Mouse (Mus musculus): ENCODE measurements at regions not wholly inside any gene's neighbourhood (a gene's known extent, or its start where the extent isn't known, plus 50 kb on each side); places are given as distances from the start of the nearest gene placed in this dataset.

DNA sequence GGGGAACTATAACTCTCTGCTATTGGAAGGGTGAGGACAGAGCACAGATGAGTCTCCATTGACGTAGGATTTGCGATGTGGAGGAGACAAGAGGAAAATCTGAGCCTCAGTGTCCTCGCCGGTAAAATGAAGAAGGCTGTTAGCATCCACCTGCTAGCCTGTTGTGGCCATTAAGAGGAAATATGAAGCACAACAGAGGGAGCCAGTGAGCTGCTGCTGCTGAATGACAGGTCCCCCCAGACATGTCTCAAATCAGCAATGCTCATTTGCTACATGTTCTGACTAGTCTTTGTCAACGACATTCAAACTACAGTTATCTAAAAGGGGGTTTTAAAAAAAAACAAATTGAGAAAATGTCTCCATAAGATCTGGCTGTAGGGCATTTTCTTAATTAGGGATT is 164.6 kb upstream of the Prok2 start:
- ATAC-seq, result no peak

DNA sequence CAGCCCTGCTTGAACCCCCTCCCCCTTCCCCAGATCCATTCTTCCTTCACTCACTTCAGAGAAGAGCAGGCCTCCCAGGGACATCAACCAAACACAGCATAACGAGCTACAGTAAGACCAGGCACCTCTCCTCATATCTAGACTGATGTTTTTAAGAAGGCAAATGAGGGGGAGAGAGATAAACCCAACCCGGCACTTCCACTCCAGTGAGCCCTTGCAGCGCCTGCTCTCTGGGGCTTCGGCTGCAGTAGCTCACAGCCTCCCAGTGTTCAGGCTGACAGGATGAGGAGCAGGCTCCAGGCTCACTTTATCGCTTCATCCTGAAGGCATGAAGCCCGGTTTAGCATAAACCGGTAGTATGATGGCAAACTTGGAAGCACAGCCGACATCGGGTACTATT is 162.9 kb upstream of the Prok2 start:
- no peak for ATAC-seq

DNA sequence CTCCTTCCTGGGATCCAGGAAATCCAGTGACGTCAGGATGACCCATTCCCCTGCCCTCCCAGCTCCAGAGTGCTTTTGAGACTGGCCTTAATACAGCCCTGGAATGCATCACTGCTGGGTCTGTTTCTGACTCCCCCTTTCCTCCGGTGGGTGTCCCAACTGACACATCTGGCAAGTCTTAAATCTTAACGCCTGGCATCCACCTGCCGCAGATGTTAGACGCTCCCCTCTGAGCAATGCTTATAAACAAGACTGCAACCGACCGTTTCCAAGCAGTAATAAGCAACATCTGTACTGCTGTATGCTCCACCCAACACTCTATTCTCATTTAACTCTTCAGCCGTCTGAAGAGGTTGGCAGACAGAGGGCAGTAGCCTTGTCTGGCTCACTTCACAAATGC is 161.7 kb upstream of the Prok2 start:
- no peak for ATAC-seq

DNA sequence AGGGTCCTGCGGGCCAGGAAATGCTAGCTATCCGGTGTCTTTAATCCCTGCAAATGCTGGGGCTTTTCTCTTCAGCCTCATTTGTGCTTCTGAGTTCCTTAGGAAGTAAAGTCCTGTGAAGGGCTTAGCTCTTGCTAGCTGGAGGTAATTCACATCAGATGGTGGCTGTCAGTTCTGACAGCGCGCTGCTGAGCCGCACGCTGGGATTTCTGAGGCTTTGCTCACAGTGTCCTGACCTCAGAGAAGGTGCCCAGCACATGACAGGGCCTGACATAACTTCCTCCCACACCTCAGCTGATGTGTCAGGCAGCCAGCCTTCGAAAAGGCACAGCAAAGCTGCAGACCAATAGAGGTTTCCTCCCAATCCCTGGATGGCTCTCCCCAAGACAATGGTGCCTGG is 158.6 kb upstream of the Prok2 start:
- no peak for ATAC-seq

DNA sequence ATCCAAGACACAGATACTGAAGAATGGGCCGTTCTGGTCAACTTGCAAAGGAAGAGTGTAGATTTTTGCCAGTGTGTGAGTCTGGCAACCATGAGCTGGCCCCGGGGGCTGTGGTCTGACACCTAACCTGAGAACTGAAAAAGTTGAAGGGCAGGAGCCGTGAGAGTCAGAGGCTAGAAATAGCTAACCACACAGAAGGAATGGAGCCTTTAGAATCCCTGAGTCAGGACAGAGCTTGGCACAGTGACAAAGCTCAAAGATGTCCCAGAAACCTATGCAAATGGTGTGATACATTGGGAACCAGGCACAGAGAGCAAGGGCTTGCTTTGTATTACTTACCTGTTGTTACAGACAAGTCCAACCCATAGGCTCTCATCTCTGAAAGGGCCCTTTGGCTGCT is 157.9 kb upstream of the Prok2 start:
- no peak for ATAC-seq

DNA sequence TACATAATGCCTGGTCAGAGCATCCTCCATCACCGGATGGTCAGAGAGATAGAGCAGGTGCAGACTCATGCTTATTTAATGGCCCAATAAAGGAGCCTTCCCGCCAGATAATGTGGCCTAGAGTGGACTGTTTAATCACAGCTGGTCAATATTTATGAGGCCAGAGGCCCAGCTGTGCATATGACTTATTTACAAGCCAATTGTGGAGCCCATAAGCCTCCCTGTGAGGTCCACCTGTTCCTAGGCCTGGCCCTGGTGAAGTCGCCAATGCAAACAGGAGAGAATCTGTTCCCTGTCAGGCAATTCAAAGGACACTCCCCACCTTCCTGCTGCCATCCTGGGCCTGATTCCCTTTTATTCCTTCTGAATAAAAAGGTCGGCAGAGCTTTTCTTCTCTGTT is 155.4 kb upstream of the Prok2 start:
- ATAC-seq, result no peak

DNA sequence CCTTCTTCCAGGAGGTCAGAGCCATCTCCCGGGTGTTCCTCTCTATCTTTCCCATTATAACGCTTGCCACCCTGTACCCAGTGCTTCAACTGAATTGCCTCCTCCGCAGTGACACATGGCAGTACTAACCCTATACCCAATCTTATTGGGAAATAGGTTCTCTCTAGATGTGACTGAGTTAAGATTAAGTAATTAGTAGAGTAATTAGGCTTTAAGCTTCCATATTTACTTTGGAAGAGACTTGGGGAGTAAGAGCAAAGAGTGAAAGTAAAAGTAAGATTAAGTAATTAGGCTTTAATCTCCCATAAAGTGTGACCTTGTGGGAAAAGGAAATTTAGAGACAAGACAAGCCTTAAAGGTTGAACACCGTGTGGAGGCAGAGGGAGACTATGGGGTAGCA is 148.7 kb upstream of the Prok2 start:
- ATAC-seq, result no peak

DNA sequence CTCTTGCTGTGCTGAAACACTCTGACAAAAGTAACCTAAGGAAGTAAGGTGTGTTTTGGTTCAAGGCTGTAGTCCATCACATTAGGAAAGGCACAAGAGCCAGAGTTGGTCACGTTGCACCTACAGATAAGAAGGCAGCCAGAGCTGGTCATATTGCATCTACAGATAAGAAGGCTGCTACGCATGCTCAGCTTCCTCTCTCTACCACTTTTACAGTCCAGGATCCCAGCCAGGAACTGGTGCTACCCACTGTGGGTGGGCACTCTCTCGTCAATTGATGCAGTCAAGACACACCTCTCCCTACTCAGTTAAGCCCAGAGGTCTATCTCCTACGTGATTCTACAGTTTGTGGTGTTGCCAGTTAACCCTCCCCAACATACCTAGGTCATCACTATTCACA is 147.8 kb upstream of the Prok2 start:
- no peak for ATAC-seq

DNA sequence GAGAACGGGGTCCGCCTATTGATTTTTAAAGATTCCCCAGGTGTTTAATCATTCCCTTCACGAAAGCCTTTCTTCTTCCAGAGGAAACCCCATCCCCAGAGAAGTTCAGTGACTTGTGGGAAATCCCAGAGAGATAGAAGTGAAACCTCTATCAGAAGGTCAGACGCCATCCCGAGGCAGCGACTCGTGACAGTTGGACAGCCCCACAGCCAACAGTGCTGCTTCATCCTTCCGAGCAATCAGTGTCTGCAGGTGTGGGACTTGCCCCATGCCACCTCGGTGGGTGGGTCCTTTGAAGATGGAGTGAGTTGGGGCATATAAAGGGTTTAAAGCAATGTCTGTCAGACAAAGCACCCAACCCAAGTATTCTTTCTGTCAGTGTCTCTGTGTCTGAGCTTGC is 139.9 kb upstream of the Prok2 start:
- ATAC-seq, result no peak

DNA sequence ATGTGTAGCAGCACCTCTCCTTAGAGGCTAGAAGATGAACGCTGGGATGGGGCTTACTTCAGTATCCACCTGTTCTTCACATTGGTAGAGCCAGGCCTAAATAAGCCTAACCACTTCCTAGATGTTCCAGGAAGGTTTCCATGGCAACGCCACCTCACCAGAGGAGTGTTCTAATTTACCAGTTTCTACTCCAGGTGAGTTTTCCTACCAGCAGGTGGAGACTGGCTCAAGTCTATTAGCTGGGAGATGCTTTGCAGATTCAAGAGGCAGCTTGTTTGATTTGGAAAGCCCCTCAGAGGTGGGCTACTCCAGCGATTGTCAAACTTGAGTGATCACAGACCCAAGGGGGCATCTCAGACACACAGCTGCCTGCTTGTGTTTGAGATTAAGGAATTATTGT is 138.8 kb upstream of the Prok2 start:
- ATAC-seq, result no peak

DNA sequence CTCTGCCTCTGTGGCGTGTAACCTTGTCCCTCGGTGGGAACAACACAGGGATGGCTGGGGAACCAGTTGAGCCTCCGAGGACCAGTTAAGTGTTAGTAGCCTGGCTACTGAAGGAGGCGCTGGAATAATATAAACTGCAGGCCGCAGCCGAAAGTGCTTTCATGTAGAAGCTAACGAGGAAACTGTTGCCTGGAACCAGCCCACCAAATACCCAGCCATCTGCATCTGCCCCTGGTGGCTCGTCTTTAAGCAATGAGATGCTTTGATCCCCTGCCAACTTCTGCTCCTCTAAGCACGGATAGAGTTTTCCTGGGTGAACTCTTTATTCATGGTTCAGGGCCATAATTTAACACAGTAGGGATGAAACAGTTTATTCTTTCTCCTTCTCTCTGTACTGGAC is 137.2 kb upstream of the Prok2 start:
- ATAC-seq, result no peak

DNA sequence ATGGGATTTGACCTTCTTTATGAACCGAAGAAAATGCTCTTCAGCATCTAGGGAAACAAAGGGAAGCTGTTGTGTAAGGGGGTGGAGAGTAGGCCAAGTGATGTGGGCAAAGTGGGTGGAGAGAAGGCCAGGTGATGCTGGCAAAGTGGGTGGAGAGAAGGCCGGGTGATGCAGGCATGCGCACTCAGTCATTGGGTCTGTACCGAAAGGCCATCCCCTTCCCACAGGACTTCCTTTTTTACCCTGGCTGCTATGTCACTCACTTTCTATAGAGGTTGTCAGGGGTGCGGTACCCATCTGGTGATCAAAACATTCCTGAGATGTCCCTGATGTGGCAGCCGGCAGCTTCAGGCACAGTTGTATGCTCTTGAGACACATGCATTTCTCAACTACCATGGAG is 131.2 kb upstream of the Prok2 start:
- ATAC-seq, result no peak

DNA sequence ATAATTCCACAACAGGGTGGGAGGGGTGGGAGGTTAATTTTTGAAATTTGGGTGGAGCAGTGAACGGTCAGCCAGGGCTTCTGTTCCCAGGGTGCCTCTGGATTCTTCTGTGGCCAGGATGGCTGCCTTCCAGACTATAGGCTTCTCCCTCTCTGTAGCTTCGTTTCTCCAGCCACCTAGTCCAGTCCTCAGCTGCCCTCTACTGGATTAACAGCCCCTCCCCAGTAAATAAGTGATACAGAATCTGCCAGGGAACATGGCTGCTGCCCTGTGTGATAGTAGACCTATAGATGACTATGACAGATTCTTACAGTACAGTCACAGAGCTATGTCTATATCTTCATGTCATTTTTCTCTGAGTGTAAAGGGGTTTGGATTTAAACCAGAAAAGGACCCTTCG is 127.5 kb upstream of the Prok2 start:
- no peak for ATAC-seq

DNA sequence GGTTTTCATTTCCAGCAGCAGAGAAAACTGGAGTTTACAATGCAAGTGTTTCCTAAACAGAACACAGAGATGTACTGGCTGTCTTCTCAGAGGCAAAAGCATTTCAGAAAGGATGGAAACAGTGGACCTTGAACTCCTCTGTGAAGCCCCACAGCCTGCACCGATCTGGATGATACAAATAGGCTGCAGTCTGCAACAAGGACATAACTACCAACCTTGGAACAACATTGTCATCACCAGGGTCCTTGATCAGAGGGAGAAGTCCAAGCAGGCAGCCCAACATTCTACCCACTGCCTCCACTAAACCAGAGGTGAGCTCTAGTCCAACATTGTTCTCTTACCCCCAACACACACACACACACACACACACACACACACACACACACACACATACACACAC is 124.5 kb upstream of the Prok2 start:
- no peak for ATAC-seq

DNA sequence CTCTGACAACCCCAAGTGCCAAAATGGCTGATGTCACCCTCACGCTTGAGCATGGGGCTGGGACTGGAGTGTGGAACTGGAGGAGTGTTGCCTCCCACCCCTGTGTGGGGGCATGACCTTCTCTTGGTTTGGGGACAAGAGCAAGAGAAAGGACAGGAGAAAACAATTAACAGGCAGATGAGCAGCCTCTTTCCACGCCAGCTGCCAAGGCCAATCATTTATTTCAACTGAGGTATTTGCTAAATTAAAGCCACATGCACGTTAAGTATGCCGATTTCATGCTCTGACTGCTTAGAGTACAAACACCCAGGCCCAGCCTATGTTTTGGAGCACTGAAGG is 119.3 kb upstream of the Prok2 start:
- no peak for ATAC-seq

DNA sequence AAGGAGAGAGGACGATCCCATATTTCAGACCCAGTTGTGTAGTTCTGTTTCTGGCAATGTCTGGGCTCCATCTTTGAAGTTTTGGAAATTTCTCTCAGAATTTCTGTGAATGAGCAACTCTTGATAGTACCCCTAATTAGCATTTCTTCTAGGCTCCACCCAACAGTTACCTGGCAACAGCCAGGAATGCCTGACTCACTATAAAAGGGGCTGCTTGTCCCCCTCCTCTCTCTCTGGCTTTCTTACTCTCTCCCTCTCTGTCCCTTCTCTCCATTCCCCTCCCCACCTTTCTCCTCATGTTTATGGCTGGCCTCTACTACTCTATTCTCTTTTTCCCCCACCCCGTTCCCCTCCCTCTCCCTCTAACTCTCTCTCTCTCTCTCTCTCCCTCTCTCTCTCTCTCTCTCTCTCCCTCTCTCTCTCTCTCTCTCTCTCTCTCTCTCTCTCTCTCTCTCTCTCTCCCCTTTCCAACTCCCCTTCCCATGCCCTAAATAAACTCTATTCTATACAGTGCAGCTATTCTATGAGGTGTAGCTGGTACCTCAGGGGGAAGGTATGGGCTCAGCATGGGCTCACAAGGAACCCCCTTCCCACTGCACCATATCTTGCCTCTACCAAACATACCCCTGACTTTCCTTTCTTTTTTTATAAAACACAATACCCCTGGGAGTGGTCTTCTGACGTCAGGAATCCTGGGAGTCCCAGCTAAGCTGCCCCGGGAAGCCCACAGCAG is 118.7 kb upstream of the Prok2 start:
- ATAC-seq, result no peak

DNA sequence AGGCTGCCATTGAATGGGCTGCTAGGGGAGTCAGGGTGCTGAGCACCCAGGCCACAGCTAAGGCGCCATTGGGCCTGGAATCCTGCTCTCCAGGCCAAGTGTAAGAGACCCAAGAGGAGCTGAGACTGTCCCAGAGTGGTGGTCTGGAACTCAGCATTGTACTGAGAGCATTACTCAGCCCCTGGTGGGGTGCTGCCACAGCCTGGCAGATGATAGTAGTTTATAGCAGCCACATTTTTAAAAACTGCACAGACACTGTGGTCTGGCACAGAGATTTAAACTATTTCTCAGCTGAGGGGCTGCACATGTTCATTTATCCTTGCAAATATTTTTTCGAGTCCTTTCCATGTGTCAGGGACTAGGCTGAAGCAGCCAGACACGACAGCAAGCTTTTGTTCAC is 117.3 kb upstream of the Prok2 start:
- no peak for ATAC-seq

DNA sequence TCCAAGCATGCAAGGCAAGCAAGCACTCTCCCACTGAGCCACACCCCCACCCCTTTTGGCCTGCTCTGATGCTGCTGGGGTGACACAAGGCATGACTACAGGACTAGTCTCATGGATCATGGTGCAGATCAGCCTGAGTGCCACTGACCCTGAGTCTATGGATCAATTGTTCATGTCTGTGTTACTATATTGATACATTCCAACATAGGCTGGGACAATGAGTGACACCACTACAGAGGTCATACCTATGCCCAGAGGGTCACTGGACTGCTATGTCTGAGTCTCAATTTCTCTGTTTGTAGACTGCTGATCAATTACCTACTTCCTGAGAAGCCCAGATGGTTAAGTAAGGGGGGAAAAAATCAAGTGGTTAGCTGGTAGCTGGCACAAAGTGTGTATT is 116.5 kb upstream of the Prok2 start:
- ATAC-seq, result no peak

DNA sequence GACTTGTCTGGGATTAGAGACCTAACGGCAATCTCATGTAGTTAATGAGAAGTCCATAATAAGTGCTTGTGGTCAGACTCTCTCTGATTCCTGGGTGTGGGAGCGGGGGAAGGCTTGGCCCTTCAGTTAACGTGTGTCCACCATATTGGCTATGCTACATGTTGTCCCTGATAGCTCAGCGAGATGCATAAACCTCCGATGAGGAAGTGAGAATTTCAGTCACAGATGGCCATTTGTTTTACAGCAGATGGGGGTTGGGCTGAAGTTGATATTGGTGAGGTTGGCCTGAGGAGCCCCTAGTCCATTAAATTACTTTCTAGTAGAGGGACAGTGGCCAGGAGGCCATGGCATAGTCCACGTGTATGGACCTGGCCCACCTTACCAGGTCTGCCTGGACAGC is 114.6 kb upstream of the Prok2 start:
- ATAC-seq, result no peak

DNA sequence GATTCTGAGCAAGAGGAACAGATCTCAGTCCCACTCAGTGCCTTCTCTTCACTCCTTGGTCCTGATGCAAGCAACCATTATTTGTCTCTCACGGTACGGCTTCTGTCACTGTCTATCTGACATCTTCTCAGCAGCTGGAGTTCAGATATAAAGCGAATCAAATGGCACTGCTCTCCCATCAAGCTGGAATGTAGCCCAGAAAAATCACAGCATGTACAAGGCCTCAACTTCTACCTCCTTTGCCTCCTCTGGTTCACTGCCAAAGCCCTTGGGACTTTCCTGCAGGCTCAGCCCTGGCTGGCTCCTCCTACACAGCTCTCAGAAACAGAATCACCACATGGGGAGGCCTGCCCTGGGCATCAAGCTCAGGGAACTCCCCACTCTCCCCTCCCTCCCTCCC is 107.1 kb upstream of the Prok2 start:
- ATAC-seq, result no peak

DNA sequence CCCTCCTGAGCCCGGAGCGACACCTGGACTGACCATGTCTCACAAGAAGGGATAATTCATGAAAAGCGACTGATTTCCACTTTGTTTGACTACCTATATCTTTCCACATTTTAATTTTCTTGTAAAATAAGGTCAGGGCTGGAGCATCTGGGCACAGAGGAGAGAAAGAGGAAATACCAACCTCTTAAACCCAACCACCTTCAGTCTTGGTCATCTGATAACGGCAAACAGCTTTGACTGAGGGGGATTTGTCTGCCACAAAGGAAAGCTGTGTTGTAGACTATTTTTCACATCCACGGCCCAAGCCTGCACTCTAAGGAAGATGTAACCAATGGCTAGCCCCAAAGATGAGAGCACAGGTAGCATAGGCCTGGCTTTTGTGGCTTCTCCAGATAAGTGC is 101.4 kb upstream of the Prok2 start:
- no peak for ATAC-seq

DNA sequence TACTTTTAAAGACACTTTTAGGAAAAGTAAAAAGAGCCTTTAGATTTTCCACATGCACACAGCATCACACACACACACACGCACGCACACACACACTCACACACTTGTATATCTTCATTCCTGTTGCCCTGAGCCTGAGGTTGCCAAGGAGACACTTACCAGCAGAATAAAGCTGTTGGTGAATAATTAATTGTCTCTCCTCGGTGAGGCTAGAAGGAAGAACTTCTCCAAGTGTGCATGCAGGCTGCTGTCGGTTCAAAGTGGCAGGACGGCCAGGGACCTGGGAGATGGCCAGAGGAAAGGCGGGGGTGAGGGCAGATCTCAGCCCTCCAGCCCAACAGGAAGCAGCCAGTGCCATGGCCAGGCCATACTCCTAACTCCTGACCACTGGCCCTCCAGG is 98.6 kb upstream of the Prok2 start:
- ATAC-seq, result no peak

DNA sequence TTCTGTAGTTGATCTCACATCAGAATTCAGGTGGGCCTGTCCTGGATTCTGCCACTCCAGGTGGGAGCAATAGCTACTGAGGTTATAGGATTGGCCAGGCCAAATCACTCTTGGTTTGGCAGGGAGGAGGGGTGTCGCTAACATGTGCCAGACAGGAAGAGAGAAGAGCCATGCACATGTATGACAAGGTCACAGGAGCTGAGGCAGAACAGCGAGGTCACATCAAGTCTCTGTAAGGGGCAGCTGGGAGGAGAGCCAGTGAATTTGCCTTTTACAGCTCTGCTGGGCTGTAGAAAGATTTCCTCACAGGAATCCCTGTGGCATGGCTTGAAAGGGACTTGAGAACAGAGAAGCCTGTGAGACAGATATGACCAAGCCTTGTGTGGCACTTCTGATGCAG is 96.3 kb upstream of the Prok2 start:
- no peak for ATAC-seq

DNA sequence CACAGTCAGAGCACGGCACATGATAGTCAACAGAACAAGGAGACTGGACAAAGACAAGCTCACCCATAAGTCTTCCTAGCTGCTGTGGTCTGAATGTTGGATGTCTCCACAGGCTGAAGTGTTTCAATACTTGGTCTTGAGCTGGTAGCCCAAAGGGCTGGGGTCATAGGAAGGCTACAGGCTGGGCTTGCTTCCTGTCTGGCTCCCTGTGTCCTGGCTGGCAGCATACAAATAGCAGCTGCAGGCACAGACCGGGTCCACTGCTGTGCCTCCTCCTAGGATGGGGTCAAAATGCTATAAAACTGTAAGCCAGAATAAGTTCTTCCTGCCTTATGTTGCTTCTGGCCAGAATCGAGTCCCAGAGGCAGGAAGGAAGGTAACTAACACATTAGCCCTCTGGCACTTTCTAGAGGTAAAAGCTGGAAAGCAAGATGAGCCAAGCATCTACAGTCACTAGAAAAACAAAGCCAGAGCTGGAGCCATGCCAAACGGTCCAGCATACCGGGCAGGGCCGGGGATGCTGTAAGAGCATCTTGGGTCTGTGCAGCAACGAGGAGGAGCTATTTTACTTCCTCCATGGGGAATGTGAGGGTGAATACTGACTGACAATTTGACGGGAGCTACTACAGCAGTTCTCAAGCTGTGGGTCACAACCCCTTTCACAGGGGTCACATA is 93.2 kb upstream of the Prok2 start:
- ATAC-seq, result no peak

DNA sequence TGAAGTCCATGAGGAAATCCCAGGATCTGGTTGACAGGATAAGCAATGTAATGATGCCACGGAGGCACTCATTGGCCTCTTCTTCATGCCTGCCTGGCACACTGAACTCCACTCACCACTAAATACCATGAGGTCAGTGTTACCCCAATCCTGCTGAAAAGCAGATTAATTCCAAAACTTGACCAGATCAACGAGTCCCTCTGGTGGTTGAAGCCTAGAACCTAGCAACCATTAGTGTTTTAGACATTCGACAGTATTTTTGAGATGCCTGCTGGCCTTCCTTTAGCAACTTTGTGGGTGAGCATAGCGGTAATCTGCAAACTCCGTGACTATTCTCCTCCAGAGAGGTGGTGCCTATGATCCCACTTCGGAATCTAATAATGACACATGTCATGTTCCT is 92.3 kb upstream of the Prok2 start:
- no peak for ATAC-seq

All from inflammation-experienced regulatory T-cells, adult 6 months (primary cell).